Mouse (Mus musculus) fibroblast of lung, adult 2 months (primary cell): Measurements from ENCODE around the gene Abr.

Source experiments
- DNase-seq: peaks from one replicate; pipeline ENCODE4 v3.0.0-alpha.2; 2011; ENCODE audit warnings: low read depth

Gene Abr

GRCm38 (mm10) chr11:76406702-76407583 is 215.2 kb downstream of the Abr start, which contains the start of gene Timm22:
Timm22 (plus strand) TSS chr11:76406952.
- DNase-seq, result peak; percentile 98

DNA sequence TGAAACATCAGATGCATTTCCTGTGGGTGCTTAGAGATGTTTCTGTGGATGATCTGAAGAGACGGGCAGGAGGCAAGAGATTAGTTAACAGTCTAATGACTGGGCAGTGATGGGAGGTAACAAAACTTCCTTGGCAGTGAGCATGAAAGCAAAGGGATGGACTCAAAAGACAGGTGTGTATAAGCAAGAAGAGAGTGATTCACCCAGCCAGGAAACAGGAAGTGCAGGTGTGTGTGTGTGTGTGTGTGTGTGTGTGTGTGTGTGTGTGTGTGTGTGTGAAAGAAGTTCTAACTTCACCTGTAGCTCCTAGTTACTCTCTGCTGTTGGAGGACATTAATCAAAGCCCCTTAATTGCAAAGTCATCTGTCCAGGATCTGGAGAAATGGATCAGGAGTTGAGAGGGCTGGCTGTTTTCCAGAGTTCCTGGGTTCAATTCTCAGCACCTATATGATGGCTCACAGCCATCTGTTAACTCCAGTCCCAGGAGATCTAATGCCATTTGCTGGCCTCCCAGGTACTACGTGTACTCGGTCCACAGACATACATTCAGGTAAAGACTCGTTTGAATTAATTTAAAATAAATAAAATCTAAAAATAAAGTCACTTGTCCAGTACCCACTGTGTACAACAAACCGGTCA is 216.4 kb downstream of the Abr start:
- DNase-seq, result no peak

DNA sequence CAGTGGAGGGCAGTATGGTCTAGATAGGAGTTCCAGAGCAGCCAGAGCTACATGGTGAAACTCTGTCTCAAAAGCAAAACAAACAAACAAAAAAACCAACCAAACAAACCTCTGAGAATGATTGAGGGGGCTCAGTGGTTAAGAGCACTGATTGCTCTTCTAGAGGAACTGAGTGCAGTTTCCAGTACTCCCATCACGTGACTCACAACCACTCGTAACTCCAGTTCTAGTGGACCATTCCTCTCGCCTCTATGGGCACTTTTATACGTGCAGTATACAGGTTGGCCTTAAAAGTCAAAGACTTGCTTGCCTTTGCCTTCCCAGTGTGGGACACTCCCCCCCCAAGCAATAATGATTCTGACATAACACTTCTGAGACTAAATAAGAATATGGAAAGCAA is 217.0 kb downstream of the Abr start:
- DNase-seq, result no peak

- no peak for DNase-seq
Observed at GRCm38 (mm10) chr11:76401398-76401797, 220.7 kb downstream of the Abr start.

DNA sequence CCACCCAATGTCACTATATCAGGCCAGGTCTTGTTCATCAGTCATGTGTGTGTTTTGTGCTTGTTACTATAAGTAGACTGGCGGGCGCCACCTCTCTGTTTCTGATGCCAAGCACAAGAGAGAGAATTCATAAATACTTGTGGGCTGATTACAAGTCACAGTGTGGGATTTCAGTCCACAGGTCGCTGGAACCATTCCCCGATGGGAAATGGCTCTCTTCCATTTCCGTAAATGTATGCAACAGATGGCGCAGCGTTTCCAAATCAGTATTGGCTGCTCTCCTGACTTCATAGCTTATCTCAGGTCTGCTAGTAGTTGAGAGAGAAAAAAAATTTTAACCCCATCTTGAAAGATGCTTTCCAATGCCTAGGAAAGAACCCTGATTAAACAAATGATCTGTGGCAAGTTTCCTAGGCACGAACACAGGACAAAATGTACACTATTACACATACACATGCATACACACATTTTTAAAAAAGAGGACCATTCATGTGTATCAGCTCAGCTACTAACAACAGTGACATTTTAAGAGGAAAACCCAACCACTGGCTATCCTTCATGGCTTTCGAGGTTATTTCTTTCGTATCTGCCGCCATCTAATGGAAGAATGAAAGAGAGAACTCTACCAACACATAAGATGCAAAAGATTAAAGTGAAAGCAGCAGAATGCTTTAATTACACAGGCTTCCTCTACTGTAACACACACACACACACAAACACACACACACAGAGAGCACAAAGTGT is 222.4 kb downstream of the Abr start:
- peak; percentile 51 for DNase-seq

DNA sequence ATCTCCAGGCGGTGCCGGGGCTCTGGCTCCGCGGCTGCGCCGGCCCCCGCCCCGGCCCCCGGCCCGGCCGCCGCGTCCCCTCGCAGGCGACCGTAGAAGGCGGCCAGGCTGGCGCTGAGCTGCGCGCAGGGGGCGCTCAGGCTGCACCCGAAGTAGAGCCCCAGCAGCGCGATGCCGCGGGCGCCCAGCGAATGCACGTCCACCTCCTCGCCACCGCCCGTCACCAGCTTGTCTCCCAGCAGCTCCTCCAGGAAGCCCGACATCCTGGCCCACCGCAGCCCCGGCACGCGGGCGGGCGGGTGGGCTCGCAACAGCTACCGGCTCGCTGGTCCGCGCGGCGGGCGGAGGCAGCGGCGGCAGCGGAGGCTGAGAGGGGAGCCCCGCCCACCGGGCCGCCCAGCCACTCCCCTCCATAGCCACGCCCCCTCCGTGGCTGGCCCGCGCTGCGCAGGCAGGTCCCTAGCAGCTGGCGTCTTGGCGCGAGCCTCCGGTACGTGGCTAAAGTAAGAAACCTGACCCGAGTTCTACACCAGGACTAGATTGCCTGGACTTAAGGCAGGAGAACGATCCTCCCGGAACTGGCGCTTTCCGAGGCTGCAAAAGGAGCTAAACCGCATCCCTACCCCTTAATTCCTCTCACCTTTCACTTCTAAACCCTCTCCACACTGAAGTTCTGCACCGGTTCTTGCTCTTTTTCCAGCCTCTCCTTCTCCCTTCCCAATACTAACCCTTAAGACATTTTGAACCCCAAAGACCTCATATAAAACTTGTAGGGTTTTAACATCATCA is 223.1 kb downstream of the Abr start, which contains the start of gene Nxn:
Gene Nxn, minus strand, starts transcription at position 343 of the 789 bp plus-strand sequence.
- DNase-seq, result peak; percentile 64

DNA sequence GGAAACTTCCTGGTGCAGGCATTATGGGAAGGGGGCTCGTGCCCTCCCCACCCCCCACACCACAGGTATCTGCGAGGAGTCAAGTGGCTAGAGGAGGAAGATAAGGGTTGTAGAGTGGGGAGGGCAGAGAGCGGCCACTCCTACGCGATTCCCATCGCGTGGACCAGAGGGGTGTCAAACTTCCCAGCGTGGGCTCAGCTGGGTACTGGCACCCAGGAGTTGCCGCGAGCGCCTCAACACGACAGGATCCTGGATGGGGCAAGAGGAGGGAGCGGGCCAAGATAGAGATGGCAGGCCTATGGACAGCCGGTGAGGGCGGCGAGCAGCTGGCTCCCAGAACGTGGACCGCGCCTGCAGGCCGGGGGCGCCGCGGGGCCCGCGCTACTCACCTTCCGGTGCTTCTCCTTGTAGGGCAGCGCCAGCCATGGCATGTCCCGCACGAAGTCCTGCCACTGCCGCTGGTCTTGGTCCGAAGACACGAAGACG is 223.8 kb downstream of the Abr start:
- no peak for DNase-seq

GRCm38 (mm10) chr11:76397650-76398311 is 224.3 kb downstream of the Abr start:
- DNase-seq, result no peak

DNA sequence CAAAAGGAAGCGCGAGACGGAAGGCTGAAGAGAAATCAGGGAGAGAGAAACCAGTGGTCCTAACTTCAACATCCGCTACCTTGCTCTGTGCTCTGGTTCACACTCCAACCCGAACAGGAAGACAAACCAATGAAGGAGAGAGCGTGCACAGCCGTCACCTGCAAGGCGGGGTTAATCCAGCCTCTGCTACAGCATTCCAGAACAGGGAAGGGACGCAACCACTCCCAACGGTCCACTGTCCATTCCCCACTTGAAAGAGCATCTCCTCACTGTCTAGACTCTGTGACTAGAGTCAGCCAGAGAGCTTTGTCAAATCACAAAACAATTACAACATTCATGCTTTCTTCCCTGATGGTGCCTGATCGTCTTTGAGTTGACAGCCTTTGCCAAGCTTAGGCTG is 229.1 kb downstream of the Abr start:
- DNase-seq, result no peak

DNA sequence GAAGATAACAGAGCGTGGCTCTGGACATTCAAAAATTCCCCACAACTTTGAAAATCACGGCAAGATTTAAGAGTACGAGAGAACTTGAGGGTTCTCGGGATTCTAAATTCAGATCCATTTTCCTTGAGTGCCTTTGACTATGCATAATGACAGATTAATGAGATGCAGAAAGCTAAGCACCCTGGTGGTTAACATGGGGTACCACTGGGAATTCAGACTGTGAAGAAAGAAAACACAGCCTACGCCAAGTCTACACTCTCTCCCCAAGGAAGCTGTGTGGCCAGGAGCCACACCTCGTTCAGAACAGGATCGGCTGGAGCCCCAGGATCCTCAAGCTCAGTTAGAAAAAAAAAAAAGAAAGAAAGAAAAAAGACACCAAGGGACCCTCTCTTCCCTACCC is 229.6 kb downstream of the Abr start:
- no peak for DNase-seq

- no peak for DNase-seq
Observed at GRCm38 (mm10) chr11:76388711-76389110, 233.4 kb downstream of the Abr start.

DNA sequence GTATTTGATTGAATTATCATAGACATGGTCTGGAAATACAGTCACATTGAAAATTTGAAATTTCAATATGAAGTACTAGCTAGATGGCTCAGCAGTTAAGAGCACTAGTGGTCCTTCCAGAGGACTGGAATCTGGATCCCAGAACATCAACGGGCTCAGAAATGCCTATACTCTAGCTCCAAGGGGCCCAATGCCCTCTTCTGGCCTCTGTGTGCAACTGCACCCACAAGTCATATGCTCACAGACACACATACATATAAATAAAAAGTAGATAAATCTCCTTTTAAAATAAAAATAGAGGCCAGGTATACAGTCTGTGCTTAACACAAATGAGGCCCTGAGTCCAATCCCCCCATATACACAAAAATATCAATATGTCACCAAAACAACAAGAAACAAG is 235.0 kb downstream of the Abr start:
- DNase-seq, result no peak

DNA sequence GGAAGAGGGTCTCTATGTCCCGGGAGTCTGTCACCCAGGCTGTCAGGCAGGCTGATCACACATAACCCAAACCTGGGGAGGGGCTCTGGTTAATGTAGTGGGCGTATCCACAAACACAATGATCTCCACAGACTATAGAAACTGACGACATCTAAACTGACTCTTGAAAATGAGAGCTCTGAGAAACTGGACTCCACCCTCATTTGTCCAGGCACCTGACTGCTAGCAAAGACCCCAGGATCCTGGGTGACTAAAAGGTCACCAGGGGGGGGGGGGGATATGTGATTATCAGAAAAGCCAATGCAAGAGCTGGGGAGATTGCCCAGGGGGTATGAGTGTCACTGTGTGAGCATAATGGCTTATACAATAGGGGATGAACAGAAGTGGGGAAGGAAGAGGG is 236.4 kb downstream of the Abr start:
- DNase-seq, result no peak

DNA sequence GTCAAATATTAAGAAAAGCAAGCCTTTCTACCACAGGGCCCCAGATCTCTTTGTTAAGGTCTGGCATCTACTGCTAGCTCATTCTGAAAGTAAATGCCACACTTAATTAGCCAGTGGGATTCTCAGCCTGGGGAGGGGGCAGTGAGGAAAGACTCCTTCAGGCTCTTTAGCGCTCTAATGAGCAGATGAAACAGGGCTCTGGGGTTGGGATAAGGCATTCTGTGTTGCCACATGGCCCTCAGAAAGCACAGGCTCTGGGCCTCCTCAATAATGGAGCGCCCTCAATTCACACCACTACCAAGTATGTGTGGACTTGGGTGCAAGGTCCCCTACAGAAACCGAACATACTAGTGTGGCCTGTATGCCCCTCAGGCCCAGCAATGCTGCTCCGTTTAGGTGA is 237.1 kb downstream of the Abr start:
- DNase-seq, result no peak

- DNase-seq, result no peak
Observed at GRCm38 (mm10) chr11:76384307-76384706, 237.8 kb downstream of the Abr start.

DNA sequence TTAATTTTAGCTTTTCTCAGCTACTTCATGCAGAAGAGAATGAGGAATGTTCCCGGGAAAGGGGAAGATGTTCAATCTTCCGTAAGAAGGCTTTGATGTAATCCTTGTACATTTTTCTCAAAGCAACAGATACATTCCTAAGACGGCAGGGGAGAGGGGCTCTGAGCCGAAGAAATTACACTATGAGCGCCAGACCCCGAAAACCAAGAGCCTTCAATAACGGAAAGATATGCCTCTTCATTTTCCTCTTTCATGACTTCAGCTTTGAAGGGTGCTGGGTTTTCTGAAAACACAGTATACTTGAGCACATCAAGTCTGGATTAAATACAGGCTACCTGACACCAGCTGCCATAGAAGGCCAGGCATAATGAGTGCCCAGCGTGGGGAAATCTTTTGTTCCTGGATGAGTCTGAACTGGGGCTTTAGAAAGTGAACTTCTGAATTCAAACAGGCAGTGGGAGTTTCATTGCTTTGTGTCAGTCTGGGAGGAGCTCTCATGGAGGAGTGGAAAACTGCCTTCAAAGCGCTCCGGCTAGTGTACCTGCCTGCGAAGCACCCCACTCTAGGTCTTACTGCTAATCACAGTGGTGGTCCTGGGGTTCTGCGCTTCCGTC is 239.3 kb downstream of the Abr start:
- DNase-seq, result no peak

DNA sequence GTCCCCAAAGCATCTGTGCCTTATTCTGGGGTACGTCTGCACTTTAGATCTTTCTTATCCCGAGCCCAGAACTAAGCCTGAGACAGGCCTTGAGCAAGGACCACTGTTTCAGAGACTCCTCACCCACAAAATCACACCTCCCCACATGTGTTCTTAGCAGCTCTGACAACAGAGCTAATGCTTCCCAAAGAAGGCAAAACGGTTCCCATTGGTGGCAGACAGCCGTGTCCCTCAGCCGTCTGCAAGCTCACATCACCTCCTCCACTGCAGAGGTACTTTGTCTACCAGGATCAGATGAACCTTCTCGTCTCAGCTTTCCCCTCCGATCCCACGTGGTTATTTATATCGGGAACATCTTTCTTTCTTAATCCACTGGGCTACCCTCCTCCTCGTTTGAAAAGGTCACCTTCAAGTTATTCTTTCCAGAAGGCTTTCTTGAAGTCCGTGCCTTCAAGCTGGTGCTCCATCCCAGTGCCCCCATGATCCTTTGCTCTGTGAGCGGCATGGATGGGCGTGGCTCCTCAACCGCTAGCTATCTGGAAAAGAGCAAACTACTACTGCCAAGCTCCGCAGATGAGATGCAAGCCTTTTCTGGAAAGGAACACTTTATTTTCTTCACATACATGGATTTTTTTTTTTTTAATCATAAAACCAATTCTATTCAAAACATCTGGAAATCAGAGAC is 240.8 kb downstream of the Abr start:
- DNase-seq, result no peak

- DNase-seq, result no peak
Observed at GRCm38 (mm10) chr11:76379921-76380544, 242.1 kb downstream of the Abr start.

DNA sequence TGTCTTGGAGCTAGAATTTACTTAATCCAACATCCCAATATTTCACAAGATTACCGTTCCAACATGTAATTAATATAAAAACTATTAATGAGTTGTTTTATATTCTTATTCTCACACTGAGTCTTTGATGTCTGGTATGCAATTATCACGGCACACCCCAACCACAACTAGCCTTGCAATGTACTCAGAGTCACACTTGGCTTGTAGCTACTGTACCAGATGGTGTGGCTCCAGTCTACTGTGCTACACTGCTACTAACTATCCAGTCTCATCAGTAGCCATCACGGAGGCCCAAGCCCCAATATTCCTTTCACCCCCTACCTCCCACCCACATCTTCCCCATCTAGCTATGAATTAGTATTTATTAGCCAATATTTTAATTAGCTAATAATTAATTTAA is 245.7 kb downstream of the Abr start:
- DNase-seq, result no peak
